Mouse (Mus musculus): ENCODE data around the gene Edem2.
"Not testable (repeated sequence)": the region's sequence is repeated elsewhere in the genome, so short reads cannot be mapped to it uniquely, and the experiment has no call there.

Gene Edem2

GRCm38 (mm10) chr2:155735766-155736165 is 6.5 kb upstream of the Edem2 start, which contains the start of gene Gm17581:
TSS of gene Gm17581 (minus strand) at chr2:155735866.
- DNase-seq (ENCODE audit: low spot score) = not testable (repeated sequence)

GRCm38 (mm10) chr2:155735080-155735479 is 5.8 kb upstream of the Edem2 start:
- no peak for DNase-seq (ENCODE audit: low spot score)

- DNase-seq (ENCODE audit: low spot score) = no peak
Observed at GRCm38 (mm10) chr2:155728742-155729141, 533 bp downstream of the Edem2 start.

- no peak for DNase-seq (ENCODE audit: low spot score)
Observed at GRCm38 (mm10) chr2:155727764-155728395, 1.4 kb downstream of the Edem2 start.

GRCm38 (mm10) chr2:155726302-155726701 is 3.0 kb downstream of the Edem2 start:
- DNase-seq (ENCODE audit: low spot score) = no peak

- no peak for DNase-seq (ENCODE audit: low spot score)
Observed at GRCm38 (mm10) chr2:155724526-155724925, 4.7 kb downstream of the Edem2 start.

GRCm38 (mm10) chr2:155724036-155724435 is 5.2 kb downstream of the Edem2 start:
- no peak for DNase-seq (ENCODE audit: low spot score)

GRCm38 (mm10) chr2:155720585-155720984 is 8.7 kb downstream of the Edem2 start:
- DNase-seq (ENCODE audit: low spot score) = no peak

GRCm38 (mm10) chr2:155717082-155717990 is 11.9 kb downstream of the Edem2 start:
- no peak for DNase-seq (ENCODE audit: low spot score)

- DNase-seq (ENCODE audit: low spot score) = no peak
Observed at GRCm38 (mm10) chr2:155710557-155710956, 18.7 kb downstream of the Edem2 start.

- DNase-seq (ENCODE audit: low spot score) = no peak
Observed at GRCm38 (mm10) chr2:155707251-155707650, 22.0 kb downstream of the Edem2 start.

- DNase-seq (ENCODE audit: low spot score) = no peak
Observed at GRCm38 (mm10) chr2:155703630-155704029, 25.6 kb downstream of the Edem2 start.

- no peak for DNase-seq (ENCODE audit: low spot score)
Observed at GRCm38 (mm10) chr2:155701399-155701919, 27.8 kb downstream of the Edem2 start.

GRCm38 (mm10) chr2:155698443-155698842 is 30.8 kb downstream of the Edem2 start:
- not testable (repeated sequence) for DNase-seq (ENCODE audit: low spot score)

GRCm38 (mm10) chr2:155696851-155697250 is 32.4 kb downstream of the Edem2 start:
- no peak for DNase-seq (ENCODE audit: low spot score)

- peak; percentile 64 for DNase-seq (ENCODE audit: low spot score)
Observed at GRCm38 (mm10) chr2:155696091-155696558, 33.1 kb downstream of the Edem2 start.

GRCm38 (mm10) chr2:155695316-155695715 is 34.0 kb downstream of the Edem2 start:
- no peak for DNase-seq (ENCODE audit: low spot score)

- DNase-seq (ENCODE audit: low spot score) = no peak
Observed at GRCm38 (mm10) chr2:155694564-155694963, 34.7 kb downstream of the Edem2 start.

- peak; percentile 70 for DNase-seq (ENCODE audit: low spot score)
Observed at GRCm38 (mm10) chr2:155693136-155693535, 36.1 kb downstream of the Edem2 start.

GRCm38 (mm10) chr2:155691723-155692493 is 37.4 kb downstream of the Edem2 start, which contains the start of gene Trpc4ap:
TSS of gene Trpc4ap (minus strand) at chr2:155692384.
- DNase-seq (ENCODE audit: low spot score) = peak; percentile 97

GRCm38 (mm10) chr2:155691336-155691722 is 37.9 kb downstream of the Edem2 start:
- DNase-seq (ENCODE audit: low spot score) = peak; percentile 40

- DNase-seq (ENCODE audit: low spot score) = no peak
Observed at GRCm38 (mm10) chr2:155689211-155689610, 40.1 kb downstream of the Edem2 start.

All from MN1 (cell line).